Mouse (Mus musculus): ENCODE data around the gene Akap14.

DNA sequence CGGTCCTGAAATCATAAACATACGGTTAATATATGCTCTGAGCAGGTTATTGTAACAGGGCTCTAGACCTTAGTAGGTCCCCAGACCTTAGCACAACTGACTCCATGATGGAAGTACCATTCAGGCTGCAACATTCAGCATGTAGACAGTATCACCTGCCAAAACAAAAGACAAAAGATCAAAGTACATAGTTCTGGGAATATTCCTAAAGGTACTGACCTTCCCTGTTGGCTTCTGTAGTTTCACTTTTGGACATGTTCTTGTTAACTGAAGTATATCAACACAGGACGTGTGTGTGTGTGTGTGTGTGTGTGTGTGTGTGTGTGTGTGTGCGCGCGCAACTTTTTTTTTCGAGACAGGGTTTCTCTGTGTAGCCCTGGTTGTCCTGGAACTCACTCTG lies 43.1 kb downstream of the Akap14 start:
- TF ChIP-seq CTCF (IDR thresholded peaks at IDR 0.05 in 2 of 3, conservative IDR thresholded peaks at IDR 0.05 in 1 of 3; ENCODE audit: control insufficient read depth in 1 of 3, insufficient read depth in 1 of 3, low read depth in 2 of 3, low read length in 3 of 3, poor library complexity in 1 of 3, severe bottlenecking in 1 of 3) (no peak), USF2 (IDR thresholded peaks at IDR 0.05; ENCODE audit: borderline replicate concordance in 1 of 2, insufficient read depth in 1 of 2, low read depth in 1 of 2, low read length in 2 of 2) (no peak), POLR2A (IDR thresholded peaks at IDR 0.05; ENCODE audit: control insufficient read depth in 1 of 2, insufficient read depth in 1 of 2, low read depth in 1 of 2, low read length in 2 of 2, poor library complexity in 1 of 2) (no peak), ZC3H11A (IDR thresholded peaks at IDR 0.05; ENCODE audit: low read depth, low read length) (no peak), GABPA (IDR thresholded peaks at IDR 0.05; ENCODE audit: low read depth, low read length) (no peak), KAT2A (conservative IDR thresholded peaks at IDR 0.05; ENCODE audit: low read depth, low read length) (no peak), ELF1 (IDR thresholded peaks at IDR 0.05; ENCODE audit: low read depth, low read length) (no peak), TAL1 (IDR thresholded peaks at IDR 0.05; ENCODE audit: low read length) (no peak), GATA1 (IDR thresholded peaks at IDR 0.05; ENCODE audit: low read depth, low read length) (no peak), CHD1 (IDR thresholded peaks at IDR 0.05; ENCODE audit: low read depth, low read length) (no peak), UBTF (IDR thresholded peaks at IDR 0.05; ENCODE audit: borderline replicate concordance, insufficient read depth, low read depth, low read length) (no peak)

Measured in MEL (cell line).